Mouse (Mus musculus) MEL-GATA-1-ER (cell line): Measurements from ENCODE around the gene Il1rn.

ENCODE experiments used
- DNase-seq: peaks from one replicate; pipeline ENCODE4 v3.0.0-alpha.2; 2012; ENCODE audit warnings: low read depth; ENCODE audit errors: extremely low read depth

The Il1rn gene

DNA sequence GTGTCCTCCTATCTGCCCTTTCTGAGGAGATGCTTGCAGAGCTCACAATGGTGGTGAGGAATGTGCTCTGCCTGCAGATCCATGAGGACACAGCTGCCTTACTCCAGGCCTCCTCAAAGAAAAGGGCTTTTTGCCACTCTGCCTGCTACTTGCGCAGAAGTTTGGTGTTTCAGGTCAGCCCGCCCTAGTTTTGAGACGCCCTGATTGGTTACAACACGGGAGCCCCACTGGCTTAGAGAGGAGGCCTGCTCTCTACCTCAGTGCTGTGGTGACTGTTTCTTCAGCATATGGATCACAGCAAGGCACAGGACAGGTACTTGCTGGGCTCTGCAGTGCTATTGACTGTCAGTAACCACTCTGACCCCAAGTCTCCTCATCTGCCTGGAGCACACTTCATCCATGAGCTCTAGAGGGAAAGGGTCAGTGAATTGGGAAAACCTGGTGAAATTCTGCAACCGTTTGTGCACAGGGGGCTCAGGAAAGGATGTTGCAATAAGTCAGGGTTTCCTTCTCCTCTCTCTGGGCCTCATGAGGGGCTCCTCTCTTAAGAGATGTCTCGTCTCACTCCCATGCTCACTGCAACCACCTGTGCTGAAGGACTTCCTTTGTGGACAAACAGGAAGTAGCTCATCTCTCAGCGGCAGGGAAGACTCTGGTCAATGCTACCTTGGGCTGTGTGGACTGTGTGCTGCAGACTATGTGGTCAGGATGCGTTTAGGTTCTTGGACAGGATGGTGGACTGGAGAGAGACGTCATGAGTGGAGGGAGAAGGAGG is 46.0 kb downstream of the Il1rn start:
- DNase-seq: no peak

GRCm38 (mm10) chr2:24383636-24384035 is 47.0 kb downstream of the Il1rn start:
- DNase-seq: no peak

DNA sequence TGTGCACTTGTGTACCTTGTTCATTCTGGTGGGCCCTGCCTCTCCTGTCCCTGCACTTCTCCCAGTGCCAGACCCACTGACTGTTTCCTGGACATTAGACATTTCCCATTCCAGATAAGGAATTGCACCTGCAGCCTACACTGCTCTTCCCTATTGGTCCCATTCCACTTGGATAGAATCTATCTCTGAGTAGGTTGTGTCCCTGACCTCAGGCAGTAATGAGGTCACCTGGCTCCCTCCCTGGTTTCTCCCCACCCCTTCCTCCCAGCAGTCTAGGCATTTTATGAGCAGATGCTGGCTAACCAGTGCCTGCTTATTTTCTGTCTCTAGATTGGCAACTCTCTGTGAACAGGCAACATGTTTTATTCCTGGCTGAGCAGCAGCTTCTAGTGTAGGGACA is 47.7 kb downstream of the Il1rn start:
- no peak for DNase-seq

- no peak for DNase-seq
These were observed 48.7 kb downstream of the Il1rn start for GRCm38 (mm10) chr2:24385111-24385961.

DNA sequence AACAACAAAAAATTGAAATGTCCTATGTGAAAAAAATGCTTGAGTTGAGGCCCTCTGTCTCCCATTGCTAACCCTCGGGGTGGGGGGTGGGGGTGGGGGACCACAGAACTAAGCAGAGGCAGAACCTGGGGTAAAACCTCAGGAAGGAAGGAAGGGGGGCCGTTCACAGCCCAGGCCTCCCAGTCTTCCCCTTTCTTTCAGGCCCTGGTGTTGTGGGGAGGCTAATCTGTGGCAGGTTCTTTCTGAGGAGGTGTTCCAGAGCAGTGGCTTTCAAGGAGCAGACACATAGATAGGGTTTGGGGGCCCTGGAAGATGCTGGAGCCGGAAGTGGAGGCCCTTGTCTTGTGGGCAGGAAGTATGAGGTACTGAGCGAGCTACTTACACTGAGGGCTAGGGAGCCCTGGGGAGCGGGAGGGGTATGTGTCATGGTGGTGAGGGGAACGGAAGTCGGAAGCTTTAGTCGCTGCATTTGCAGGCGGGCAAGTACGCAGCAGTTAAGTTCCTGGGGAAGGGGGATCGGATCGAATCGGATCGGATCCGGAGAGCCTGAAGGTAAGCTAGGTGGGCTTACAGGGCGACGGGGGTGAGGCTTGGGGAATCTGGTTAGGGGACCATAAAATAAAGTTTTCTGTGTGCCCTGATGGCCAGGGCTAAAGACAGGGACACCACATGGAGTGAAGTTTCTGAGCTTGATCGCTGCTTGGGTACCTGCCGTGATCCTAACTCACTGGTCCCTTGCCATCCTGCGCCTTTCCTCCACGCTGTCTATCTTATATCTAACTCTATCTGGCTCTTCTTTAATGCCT is 49.7 kb downstream of the Il1rn start:
- no peak for DNase-seq

GRCm38 (mm10) chr2:24386964-24387320 is 50.3 kb downstream of the Il1rn start:
- DNase-seq: no peak

DNA sequence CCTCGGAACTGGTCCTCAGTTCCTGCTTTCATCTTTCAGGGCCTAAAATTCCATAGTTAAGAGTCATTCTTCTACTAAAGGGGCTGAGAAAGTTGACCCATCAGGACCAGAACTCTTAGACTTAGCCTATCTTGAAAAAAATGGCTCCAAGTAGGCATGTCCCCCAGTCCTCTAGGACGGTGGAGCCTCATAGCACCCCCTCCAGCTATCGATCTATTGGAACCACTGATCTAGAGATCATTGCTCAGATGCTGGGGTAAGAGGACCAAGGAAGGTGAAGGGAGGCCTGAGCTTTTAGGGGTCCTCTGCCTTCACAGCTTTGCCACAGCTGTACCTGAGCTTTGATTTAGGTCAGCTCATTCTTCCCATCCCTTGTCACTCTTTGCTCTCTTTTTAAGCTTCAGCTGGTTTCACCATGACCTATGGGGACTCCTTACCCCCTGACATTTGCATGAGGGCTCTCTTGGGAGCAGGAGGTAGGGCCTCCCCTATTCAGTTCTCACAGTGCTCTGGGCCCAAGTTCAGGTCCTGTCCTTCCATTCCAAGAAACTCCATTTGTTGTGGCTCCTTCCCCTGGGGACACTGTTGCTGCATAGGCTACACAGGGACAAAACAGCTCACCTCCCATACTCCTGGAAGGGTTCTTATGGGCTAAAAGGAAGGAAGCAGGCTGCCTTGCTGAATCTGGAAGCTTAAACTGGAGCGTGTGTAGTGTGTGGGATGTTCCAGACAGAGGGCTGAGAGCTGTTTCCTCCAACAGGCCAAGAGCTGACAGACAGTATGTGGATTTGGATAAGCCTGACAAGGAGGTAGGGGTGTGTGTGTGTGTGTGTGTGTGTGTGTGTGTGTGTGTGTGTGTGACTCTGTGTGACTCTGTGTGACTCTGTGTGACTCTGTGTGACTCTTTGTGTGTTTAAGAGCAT is 51.0 kb downstream of the Il1rn start:
- DNase-seq: no peak

DNA sequence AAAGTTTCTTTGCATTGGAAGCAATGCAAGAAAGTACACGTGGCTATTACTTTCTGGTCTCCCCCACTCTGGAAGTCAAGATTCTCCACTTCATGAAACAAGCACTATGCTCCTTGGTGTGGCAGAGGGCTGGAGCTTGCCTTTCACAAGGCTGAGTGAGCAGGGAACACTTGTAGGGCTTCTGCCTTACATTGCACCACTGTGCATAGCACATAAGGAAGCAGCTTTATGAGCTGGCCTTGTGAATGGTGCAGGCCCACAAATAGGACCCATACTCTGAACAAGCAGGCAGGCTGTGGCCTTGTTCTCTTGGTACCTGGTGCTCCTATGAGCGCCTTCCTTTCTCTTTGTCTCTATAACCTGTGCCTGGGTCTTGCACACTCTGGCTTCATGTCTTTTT is 56.6 kb downstream of the Il1rn start:
- no peak for DNase-seq

DNA sequence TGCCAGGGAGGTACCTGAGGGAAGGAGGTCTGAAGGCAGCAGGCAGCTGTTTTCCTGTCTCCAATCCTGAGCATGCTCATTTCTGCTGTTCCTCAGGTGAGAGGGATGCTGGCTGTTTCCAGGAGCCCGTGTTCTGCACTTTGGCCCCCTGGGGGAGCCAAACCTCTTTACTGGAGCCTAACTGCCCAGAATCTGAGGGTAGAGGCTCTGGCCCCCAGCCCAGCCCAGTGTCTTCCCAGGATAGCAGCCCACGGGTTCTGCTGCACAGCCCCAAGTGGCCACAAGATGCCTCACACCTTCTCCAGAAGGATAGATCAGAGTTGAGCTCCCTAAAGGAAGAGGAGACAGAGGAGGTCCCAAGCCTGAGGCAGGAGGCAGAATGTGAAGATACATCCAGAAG is 60.5 kb downstream of the Il1rn start:
- DNase-seq: no peak

- no peak for DNase-seq
These were observed 64.1 kb downstream of the Il1rn start for GRCm38 (mm10) chr2:24400711-24401110.
